Mouse (Mus musculus): Measurements from ENCODE around the gene Rtel1. TPM values are rescaled to one million over a fixed set of nuclear protein-coding genes. Genes with fewer than 3 reads are reported as not detected.

Gene Rtel1
- 64.7 TPM for polyA plus RNA-seq (2017; shearing (Covaris generic))

GRCm38 (mm10) chr2:181319248-181320102, at the start of gene Rtel1:
Gene Rtel1, plus strand, starts transcription at chr2:181319739.

GRCm38 (mm10) chr2:181287958-181288350, 31.6 kb upstream of the Rtel1 start, which contains the start of gene Gmeb2:
Gene Gmeb2, minus strand, starts transcription at chr2:181288035.

GRCm38 (mm10) chr2:181314080-181314810, 5.3 kb upstream of the Rtel1 start, which contains the start of gene Stmn3:
Gene Stmn3, minus strand, starts transcription at chr2:181314500.

GRCm38 (mm10) chr2:181364860-181365596, 45.5 kb downstream of the Rtel1 start, which contains the start of the genes Zgpat and Arfrp1:
Gene Zgpat, plus strand, starts transcription at chr2:181364928.
Gene Arfrp1, minus strand, starts transcription at chr2:181365404.

GRCm38 (mm10) chr2:181379778-181380177, 60.2 kb downstream of the Rtel1 start, which contains the start of gene Lime1:
Gene Lime1, plus strand, starts transcription at chr2:181380078.

Other genes starting within 250 kb of the Rtel1 start
- 0.14 TPM for gene Kcnq2, start 184.4 kb upstream of the Rtel1 start, polyA plus RNA-seq (2017; shearing (Covaris generic))
- gene Eef1a2, start 162.7 kb upstream of the Rtel1 start, polyA plus RNA-seq (2017; shearing (Covaris generic)) = not detected
- 106 TPM for gene Ppdpf, start 132.5 kb upstream of the Rtel1 start, polyA plus RNA-seq (2017; shearing (Covaris generic))
- gene Ptk6, start 117.0 kb upstream of the Rtel1 start, polyA plus RNA-seq (2017; shearing (Covaris generic)) = not detected
- gene Srms, start 106.6 kb upstream of the Rtel1 start, polyA plus RNA-seq (2017; shearing (Covaris generic)) = 0.24 TPM
- not detected for gene Fndc11, start 99.7 kb upstream of the Rtel1 start, polyA plus RNA-seq (2017; shearing (Covaris generic))
- 30.3 TPM for gene Helz2, start 77.7 kb upstream of the Rtel1 start, polyA plus RNA-seq (2017; shearing (Covaris generic))
- gene Gmeb2, start 31.7 kb upstream of the Rtel1 start, polyA plus RNA-seq (2017; shearing (Covaris generic)) = 30.5 TPM
- gene Stmn3, start 5.2 kb upstream of the Rtel1 start, polyA plus RNA-seq (2017; shearing (Covaris generic)) = not detected
- 85.5 TPM for gene Zgpat, start 45.2 kb downstream of the Rtel1 start, polyA plus RNA-seq (2017; shearing (Covaris generic))
- gene Arfrp1, start 45.7 kb downstream of the Rtel1 start, polyA plus RNA-seq (2017; shearing (Covaris generic)) = 124 TPM
- gene Lime1, start 60.3 kb downstream of the Rtel1 start, polyA plus RNA-seq (2017; shearing (Covaris generic)) = 301 TPM
- gene Zbtb46, start 139.7 kb downstream of the Rtel1 start, polyA plus RNA-seq (2017; shearing (Covaris generic)) = 16.9 TPM
- gene Abhd16b, start 173.5 kb downstream of the Rtel1 start, polyA plus RNA-seq (2017; shearing (Covaris generic)) = not detected
- gene Tpd52l2, start 177.4 kb downstream of the Rtel1 start, polyA plus RNA-seq (2017; shearing (Covaris generic)) = 90.8 TPM
- gene Dnajc5, start 200.7 kb downstream of the Rtel1 start, polyA plus RNA-seq (2017; shearing (Covaris generic)) = 138 TPM